Mouse (Mus musculus) ES-CJ7 (cell line): ENCODE data around the gene Pon3.
"Not testable (repeated sequence)": the region's sequence is repeated elsewhere in the genome, so short reads cannot be mapped to it uniquely, and the experiment has no call there.

Experiments
- DNase-seq: peaks from one replicate; pipeline ENCODE4 v3.0.0; 2011; ENCODE audit warnings: low read depth, low spot score

Gene Pon3

GRCm38 (mm10) chr6:5254869-5255268 is 1.2 kb downstream of the Pon3 start:
- DNase-seq = no peak

- DNase-seq = no peak
These were observed 10.2 kb downstream of the Pon3 start for GRCm38 (mm10) chr6:5245926-5246325.

DNA sequence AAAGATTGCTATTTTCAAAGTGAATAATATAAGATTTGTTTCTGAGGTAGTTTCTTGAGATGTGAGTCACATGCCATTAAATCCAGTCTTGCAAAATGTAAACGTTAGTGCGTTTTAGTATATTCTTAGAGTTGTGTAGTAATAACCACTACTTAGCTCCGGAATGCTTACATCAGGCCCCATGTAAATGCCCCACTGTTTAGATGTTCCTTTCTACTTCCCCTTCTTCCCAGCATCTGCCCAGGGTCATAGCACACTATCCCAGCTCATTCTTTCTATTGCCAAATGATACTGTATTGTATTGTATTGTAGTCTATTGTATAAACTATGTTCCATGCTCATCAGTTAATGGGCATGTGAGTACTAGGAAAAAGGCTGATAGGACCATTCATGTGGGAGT is 17.3 kb downstream of the Pon3 start:
- DNase-seq = no peak

- DNase-seq = no peak
These were observed 18.6 kb downstream of the Pon3 start for GRCm38 (mm10) chr6:5237510-5237909.

DNA sequence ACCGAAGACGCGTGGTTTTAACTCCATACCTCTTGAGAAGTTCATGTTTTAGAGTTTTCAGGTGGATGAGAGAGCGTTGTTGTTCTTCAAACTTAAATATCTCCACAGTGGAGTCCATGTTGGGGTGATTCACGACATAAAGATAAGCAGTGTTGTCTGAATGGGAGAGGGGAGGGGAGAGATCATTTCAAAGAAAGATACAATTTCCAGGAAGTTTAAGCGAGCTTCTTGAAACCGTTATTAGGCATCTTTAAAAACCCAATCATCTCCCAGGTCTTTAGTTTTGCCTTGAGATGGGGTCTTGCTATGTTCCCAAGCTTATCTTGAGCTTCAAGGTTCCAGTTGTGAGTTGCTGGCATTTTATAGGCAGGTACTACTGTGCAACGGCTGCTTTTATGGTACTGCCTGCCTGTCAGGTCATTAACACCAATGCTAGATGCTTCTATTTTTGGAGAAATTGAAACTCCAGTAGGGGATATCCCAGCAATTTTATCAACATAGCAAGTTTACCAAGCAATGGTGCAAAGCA is 19.2 kb downstream of the Pon3 start:
- DNase-seq = no peak

DNA sequence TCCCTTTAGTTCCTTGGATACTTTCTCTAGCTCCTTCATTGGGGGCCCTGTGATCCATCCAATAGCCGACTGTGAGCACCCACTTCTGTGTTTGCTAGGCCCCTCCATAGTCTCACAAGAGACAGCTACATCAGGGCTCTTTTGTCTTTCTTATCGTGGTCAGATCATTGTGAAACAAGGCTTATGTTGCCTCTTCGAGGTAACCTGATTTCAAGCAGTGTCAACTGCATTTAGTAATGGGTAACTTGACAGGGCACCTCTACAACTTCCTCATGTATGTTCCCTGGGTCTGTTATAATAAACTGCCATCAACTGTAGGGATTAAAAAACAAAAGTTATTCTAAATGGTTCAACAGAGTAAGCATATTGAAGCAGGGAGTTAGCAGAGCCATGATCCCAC is 21.5 kb downstream of the Pon3 start:
- DNase-seq = no peak

DNA sequence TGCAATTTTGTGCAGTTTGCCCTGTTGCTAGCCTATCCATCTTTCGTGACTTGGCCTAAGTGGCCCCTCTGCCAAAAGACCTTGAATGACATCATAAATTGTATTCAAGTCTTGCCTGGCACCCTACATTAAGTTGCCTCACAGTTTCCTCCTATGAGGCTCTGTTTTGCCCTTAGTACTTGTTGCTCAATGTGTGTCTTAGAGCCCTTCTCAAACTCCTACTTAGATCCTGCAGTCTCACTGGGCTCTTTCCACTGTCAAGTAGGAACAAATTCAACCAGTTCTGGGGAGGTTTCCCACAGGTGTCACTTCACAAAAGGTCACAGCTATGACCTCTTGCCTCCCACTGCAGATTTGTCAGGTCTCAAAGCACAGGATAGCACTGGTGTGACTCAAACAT is 22.3 kb downstream of the Pon3 start:
- no peak for DNase-seq

DNA sequence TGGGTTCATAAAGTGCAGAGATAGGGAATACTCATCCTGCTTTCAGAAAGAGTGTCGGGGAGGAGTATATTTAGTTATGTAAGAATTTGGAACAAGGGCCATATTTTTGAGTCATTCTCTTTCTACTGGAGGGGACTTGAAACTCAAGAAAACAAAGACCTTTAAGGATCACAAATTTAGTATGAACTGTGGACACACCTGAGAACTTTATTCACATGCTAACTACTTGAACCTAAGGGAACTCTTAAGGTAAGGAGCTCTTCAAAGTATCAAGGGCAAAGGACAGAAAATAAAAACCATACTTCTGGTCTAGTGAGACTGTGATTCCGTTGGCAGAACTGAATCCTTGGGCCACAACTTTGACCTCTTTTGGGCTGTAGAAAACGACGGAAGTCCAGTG is 24.1 kb downstream of the Pon3 start:
- DNase-seq = no peak

DNA sequence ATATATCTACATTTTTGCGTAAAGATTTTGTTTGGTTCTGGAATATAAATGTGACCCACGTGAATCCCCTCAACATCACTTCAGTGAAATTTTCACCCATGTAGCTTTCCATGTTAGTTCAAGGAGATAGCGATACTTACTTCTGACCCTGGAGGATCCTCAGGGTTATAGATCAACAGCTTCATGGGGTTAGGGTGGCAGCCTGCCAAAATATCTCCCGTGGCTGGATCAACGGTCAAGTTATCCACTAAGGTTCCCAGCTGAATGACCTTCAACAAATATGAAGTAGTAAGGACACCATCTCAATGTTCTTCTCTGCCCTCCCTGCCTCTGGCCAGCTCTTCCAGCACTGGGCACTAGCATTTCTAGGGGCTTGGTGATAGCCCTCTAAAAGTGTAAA is 25.8 kb downstream of the Pon3 start:
- DNase-seq = no peak

DNA sequence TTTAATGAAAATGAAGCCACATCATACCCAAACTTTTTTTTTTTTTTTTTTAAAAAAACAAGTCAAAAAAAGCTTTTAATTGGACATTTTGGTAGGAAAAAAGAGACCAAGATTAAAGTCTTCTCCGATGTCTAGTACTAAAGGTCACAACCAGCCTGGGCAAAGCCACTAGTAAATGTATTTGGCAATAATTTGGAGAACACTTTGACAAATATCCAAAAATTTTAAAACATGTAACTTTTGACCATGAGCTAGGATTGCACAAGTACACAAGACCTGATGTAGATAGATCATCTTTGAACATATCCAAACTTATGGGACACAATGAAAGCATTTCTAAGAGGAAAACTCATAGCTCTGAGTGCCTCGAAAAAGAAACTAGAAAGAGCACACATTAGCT is 32.5 kb downstream of the Pon3 start:
- DNase-seq = not testable (repeated sequence)

- DNase-seq = no peak
These were observed 34.0 kb downstream of the Pon3 start for GRCm38 (mm10) chr6:5222080-5222479.

GRCm38 (mm10) chr6:5218190-5218589 is 37.9 kb downstream of the Pon3 start:
- no peak for DNase-seq

GRCm38 (mm10) chr6:5207817-5208216 is 48.3 kb downstream of the Pon3 start:
- no peak for DNase-seq

DNA sequence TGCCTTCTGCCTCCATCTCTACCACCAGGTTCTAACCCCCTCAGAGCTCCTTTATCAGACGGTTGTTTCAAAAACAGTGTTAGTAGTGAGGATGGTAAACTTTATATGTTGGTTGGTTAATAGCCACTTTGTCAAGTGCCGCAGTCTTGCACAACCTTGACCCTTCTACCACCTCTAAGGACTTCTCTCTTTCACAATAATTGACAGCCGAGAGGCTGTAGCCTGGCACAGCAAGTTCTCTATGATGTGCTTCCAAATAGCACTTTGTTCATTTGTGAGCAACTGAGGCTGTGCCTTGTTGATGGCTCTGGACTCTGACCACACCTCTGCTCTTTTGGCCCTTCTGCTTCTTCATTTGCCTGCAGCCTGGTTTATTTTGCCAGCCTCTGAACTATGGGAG is 56.2 kb downstream of the Pon3 start:
- DNase-seq = no peak

DNA sequence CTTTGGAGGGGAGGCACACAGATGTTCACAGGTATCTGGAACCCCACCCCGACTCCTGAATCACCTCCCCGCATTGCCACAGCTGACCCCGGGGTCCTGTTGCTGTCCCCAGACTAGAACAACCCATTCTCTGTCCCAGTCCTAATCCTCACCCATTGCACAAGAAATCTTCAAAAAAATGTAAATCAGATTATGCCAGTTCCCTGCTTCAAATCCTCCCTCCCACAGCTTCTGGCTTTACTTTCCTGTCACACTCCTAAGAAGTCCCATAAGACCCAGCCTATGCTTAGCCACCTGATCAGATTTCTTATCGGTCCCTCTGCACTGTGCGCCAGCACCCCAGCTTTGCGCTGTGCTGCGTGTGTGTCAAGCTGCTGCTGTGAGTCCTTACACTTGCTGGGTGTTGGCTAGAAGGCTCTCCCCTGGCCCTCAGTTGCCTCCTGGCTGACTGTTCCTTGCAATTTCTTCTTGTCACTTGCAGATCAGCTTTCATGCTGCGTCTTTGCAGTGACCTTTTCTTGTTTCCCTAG is 56.6 kb downstream of the Pon3 start:
- no peak for DNase-seq

- no peak for DNase-seq
These were observed 57.5 kb downstream of the Pon3 start for GRCm38 (mm10) chr6:5198590-5198989.

GRCm38 (mm10) chr6:5193693-5194092 is 62.4 kb downstream of the Pon3 start, which contains the start of gene Pon1:
Gene Pon1 (minus strand): TSS chr6:5193946.
- DNase-seq = no peak

- DNase-seq = no peak
These were observed 65.3 kb downstream of the Pon3 start for GRCm38 (mm10) chr6:5190761-5191160.

DNA sequence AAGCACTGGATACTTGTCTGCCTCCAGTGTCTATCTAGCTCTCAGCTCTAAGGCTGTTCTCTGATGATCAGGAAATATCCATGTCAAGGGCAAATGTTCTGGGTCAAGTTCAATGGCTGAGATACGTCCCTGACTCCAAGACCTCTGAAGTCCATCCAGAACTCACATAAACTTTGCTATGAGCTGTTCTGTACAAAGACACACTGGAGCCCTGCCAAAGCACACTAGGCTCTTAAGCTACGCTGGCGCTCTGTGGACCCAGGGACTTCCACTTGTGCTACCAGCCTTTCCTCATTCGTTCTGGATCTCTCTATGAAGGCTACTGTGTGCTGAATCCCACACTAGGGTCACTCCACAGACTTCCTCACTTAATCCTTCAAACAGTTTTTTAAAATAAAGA is 66.6 kb downstream of the Pon3 start:
- DNase-seq = no peak

DNA sequence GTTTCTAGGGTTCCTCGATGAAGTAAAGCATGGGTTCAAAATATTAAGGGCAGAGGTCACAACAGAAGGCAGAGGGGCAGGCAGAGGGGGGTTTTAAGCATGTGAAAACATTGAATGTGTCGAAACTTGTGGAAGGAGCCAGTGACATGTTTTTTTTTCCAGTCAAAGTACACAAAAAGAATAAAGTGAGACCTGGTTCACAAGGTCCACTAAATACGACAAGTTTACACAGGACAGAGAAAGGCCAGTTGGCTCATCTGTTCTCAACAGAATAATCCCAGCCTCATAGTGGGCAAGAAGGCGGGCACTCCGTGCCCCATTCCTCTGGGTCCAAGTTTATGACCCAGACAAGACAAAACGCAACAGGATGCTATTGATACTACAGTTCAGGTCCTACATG is 67.1 kb downstream of the Pon3 start:
- no peak for DNase-seq

DNA sequence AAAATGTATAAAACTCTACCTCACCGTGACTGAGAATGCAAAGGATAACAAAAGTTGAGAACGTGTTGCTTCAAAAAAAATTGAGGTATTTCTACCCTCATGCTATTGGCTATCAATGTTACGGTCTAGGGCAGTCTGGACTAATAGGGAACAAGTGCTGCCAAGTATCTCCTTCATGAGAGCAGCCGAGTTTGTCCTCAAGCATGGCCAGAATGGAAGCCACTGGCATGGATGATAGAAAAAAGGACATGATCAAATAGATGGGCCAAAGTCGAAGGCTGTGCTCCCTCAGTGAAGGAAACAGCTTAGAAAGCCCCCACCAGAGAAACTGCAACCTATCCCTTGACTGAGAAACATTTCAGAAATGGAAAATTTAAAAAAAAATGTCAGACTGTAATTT is 68.0 kb downstream of the Pon3 start:
- no peak for DNase-seq

DNA sequence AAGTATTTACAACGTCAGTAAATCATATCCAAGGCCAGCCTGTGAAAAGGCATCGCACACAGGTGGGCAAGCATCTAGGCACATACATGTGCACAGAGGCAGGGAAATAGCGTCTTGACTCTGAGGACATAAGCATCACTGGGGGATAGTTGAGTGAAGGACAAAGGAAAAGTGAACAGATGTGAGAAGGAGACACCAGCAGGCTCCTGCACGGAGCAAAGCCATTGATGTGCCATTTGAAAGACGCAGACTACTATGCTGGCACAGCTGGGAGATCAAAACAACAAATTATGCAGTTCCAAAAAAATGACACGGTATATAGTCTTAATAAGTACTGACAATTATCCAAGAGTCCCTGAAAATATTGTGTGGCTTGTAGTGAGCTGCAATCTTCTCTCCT is 68.5 kb downstream of the Pon3 start:
- DNase-seq = no peak

DNA sequence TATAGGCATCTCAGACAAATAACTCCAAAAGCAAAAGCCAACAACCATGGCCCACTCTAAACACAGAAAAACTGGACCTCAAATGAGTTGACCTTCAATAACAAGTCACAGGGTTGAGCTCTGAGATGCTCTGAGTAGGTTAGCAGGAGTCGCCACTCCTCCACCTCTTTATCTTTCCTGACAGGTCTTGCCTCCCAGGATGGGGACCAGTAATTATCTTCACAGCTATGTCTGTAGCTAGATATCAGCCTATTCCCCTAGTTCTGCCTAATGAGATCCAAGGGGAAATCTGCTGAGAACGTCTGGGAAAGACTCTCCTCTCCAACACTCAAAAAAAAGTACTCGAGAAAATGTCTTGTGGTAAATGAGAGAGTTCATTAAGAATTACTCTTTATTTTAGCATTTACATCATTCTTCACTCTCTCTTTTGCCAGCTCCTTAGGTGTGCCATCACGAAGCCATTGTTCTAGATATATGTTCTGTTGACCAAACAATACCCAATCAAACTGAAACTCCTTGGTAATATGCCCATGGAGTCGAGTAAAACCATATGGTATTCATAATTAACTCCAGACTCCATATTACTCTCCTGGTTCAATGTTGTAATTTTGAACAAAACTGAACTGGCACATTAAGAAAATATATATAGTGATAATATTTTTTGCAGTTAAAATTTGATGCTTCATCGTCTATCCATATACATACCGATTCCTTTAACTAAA is 69.7 kb downstream of the Pon3 start:
- no peak for DNase-seq

- no peak for DNase-seq
These were observed 75.4 kb downstream of the Pon3 start for GRCm38 (mm10) chr6:5180645-5181044.
